In genomic region chr3:25763689-25764088, GRCm38 (mm10) we compare ENCODE assay signal across 29 mouse cellular contexts.
"Had no signal": no experiment of that assay in that cellular context is flagged by ENCODE, and none has a peak within 500 bp of the region (broad histone marks: within the 10 kb centered on the region; RNA-seq: fewer than 3 reads in every experiment).

No protein-coding gene starts in this region.

- DNase-seq: left cerebral cortex, postnatal 4 days; liver; liver, embryonic 13.5 days; liver, postnatal 0 days; lung, adult 18-20 months; lung, adult 2 months; lung, embryonic 14.5 days; lung, postnatal 10 days; lung, postnatal 36 days; lung, postnatal 4 days; midbrain, embryonic 14.5 days had no signal

- H3K4me3 ChIP-seq: limb, embryonic 10.5 days; limb, embryonic 12.5 days; limb, embryonic 13.5 days; limb, embryonic 15.5 days; liver, embryonic 12.5 days; liver, embryonic 13.5 days; liver, embryonic 15.5 days; lung, embryonic 15.5 days; megakaryocyte, embryonic 14.5 days; midbrain, embryonic 10.5 days; midbrain, embryonic 12.5 days; midbrain, embryonic 13.5 days; midbrain, embryonic 15.5 days; myocyte; neural tube, embryonic 12.5 days had no signal

- ATAC-seq: liver, embryonic 12.5 days; liver, postnatal 0 days; lung, postnatal 0 days; midbrain, embryonic 13.5 days; midbrain, embryonic 15.5 days; midbrain, embryonic 16.5 days had no signal

- H3K27ac ChIP-seq: limb, embryonic 10.5 days; limb, embryonic 12.5 days; limb, embryonic 13.5 days; limb, embryonic 15.5 days; liver, embryonic 12.5 days; liver, embryonic 13.5 days; liver, embryonic 14.5 days; liver, embryonic 15.5 days; lung, embryonic 15.5 days; macrophage; midbrain, embryonic 10.5 days; midbrain, embryonic 12.5 days; midbrain, embryonic 13.5 days; midbrain, embryonic 15.5 days; neural tube, embryonic 12.5 days had no signal
